Mouse (Mus musculus): ENCODE measurements around the gene Lmntd1.

- TF ChIP-seq CTCF (IDR thresholded peaks at IDR 0.05; ENCODE audit: low read depth, low read length) (no peak), POLR2A (IDR thresholded peaks at IDR 0.05; ENCODE audit: borderline replicate concordance, low read depth, low read length) (no peak)
These were observed 49.4 kb downstream of the Lmntd1 start for GRCm38 (mm10) chr6:145564671-145565070.
